Mouse (Mus musculus): ENCODE data around the gene Pate3.

DNA sequence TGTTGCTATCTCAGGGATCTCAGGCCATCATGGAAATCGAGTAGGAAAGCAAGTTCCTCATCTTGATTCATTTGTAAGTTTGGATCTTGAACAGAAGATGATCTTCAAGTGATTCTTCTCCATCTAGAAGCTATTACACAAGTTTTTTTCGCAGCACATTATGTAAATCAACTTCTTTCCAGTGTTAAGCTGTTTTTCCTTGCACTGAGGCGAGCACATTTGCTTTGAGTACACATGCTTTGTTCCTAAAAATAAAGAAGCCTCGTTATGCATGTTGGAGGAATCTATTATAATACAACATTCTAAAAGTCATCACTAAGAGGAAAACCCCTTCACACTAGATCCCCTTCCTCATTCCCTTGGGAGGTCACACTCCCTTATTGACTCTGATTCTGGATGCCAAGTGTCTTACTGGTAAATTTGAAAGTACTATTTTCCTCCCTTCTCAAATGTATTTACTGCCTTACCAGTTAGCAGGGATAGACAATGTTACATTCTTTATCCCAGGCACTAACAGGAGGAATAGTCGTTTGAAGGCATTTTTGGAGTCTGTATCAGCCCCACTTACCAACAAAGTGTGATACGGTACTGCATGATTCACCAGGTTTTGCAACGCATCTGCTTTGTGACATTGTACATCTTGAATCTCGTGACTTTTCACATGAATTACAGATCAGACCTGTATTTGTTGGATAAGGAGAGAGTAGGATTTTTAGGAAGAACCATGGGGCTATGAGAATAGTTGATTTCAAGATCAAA lies 40.2 kb downstream of the Pate3 start:
- no peak for TF ChIP-seq GATA1 (IDR thresholded peaks at IDR 0.05; ENCODE audit: borderline replicate concordance, low read length)
- no peak for TF ChIP-seq FLI1 (IDR thresholded peaks at IDR 0.05; ENCODE audit: low read length)

Data from megakaryocyte, embryonic 14.5 days (primary cell).